Mouse (Mus musculus) thymus, postnatal 36 days (tissue): ENCODE data around the gene Rabl6.

Experiments used
- DNase-seq, 2 experiments: peaks; one replicate each; pipeline ENCODE4 v3.0.0; 2022; ENCODE audit warnings: mixed read lengths in 2 of 2

Gene Rabl6

GRCm38 (mm10) chr2:25541644-25542367 lies 66.5 kb downstream of the Rabl6 start:
- DNase-seq = no peak

GRCm38 (mm10) chr2:25540541-25540948 lies 67.8 kb downstream of the Rabl6 start:
- DNase-seq = no peak

GRCm38 (mm10) chr2:25536531-25536930 lies 71.8 kb downstream of the Rabl6 start:
- no peak for DNase-seq

- DNase-seq = no peak
Observed at GRCm38 (mm10) chr2:25534866-25535182, 73.5 kb downstream of the Rabl6 start.

- DNase-seq = peak; percentile 31 to 36
Observed at GRCm38 (mm10) chr2:25534178-25534865, 74.0 kb downstream of the Rabl6 start.

- DNase-seq = no peak
Observed at GRCm38 (mm10) chr2:25533707-25534106, 74.6 kb downstream of the Rabl6 start.
